Comparison of ENCODE assay signal across 8 mouse cellular contexts in genomic region chr8:94917851-94918495, GRCm38 (mm10). TPM values are rescaled to one million over a fixed set of nuclear protein-coding genes. Genes with fewer than 3 reads are reported as not detected.
A peak's percentile ranks its signal among the peaks of the same experiment; 100 is the strongest.
DNase-seq lines count a peak whose midpoint lies in the region; TF ChIP-seq lines count a peak whose summit lies in the region.

Gene Ccdc102a (minus strand): TSS chr8:94918098.

- no peak for TF ChIP-seq CTCF in ES-Bruce4 (IDR thresholded peaks at IDR 0.05; ENCODE audit: low read depth, low read length)
- no peak for TF ChIP-seq CTCF in lung, adult 2 months (IDR thresholded peaks at IDR 0.05; ENCODE audit: insufficient read depth, low read length)
- TF ChIP-seq CTCF in small intestine, adult 2 months (IDR thresholded peaks at IDR 0.05; ENCODE audit: extremely low read depth, insufficient read length, insufficient replicate concordance, low read depth, low read length), result no peak

- peaks cover 2% of the 10 kb centered on the region for H3K4me1 ChIP-seq in ES-Bruce4 (ENCODE audit: control insufficient read depth, insufficient read depth, low read length)
- peaks cover 16% of the 10 kb centered on the region for H3K4me1 ChIP-seq in lung, adult 2 months (ENCODE audit: control insufficient read depth, insufficient read depth, low read length)
- H3K4me1 ChIP-seq in small intestine, adult 2 months (ENCODE audit: control insufficient read depth, insufficient read depth, insufficient read length, low read length), result peaks cover 13% of the 10 kb centered on the region

- H3K27me3 ChIP-seq in ES-Bruce4 (ENCODE audit: control insufficient read depth, insufficient read depth, low read length, poor library complexity, severe bottlenecking), result no peaks in the 10 kb centered on the region
- peaks cover 11% of the 10 kb centered on the region for H3K27me3 ChIP-seq in small intestine, adult 2 months (ENCODE audit: control insufficient read depth, insufficient read depth, low read length)

- TF ChIP-seq EP300 in ES-Bruce4 (IDR thresholded peaks at IDR 0.05; ENCODE audit: insufficient read depth, low read depth, low read length), result no peak

- no peaks in the 10 kb centered on the region for H3K9me3 ChIP-seq in ES-Bruce4 (replicated peaks; ENCODE audit: control insufficient read depth, insufficient read depth, low read length, poor library complexity, severe bottlenecking)

- no peak within 1 kb of the TSS for H3K27ac ChIP-seq in ES-Bruce4 (ENCODE audit: insufficient read depth, low read length)
- H3K27ac ChIP-seq in small intestine, adult 2 months (ENCODE audit: insufficient read depth, low read depth, low read length), result peak within 1 kb of the TSS; percentile 66

- H3K36me3 ChIP-seq in ES-Bruce4 (ENCODE audit: control insufficient read depth, insufficient read depth, low read length, poor library complexity, severe bottlenecking), result no peaks in the 10 kb centered on the region
- no peaks in the 10 kb centered on the region for H3K36me3 ChIP-seq in small intestine, adult 2 months (ENCODE audit: control insufficient read depth, insufficient read depth, low read length)

- no peak for DNase-seq in adrenal gland, adult 2 months
- peak; percentile 77 for DNase-seq in gastrocnemius, postnatal 10 days
- peak; percentile 50 for DNase-seq in induced T-regulatory cell, adult 2 months (ENCODE audit: low read depth)
- no peak for DNase-seq in lung, adult 2 months
- no peak for DNase-seq in cerebellum, adult 8-10 months
- DNase-seq in right cerebral cortex, postnatal 36 days (ENCODE audit: low spot score in 2 of 2), result no peak

- peak within 1 kb of the TSS; percentile 89 for H3K4me3 ChIP-seq in ES-Bruce4 (ENCODE audit: low read depth, low read length)
- H3K4me3 ChIP-seq in lung, adult 2 months (replicated peaks; ENCODE audit: extremely low read depth, low read depth, low read length), result peak within 1 kb of the TSS; percentile 69
- H3K4me3 ChIP-seq in small intestine, adult 2 months (ENCODE audit: low read depth, low read length), result peak within 1 kb of the TSS; percentile 76

- WGBS in lung, adult 2 months, result 3% methylated on average over 50 of the region's 51 CpGs
- WGBS in small intestine, adult 2 months, result 4% methylated on average over 45 of the region's 51 CpGs

- TF ChIP-seq POLR2A in ES-Bruce4 (IDR thresholded peaks at IDR 0.05; ENCODE audit: insufficient read depth, low read length), result no peak
- TF ChIP-seq POLR2A in lung, adult 2 months (IDR thresholded peaks at IDR 0.05; ENCODE audit: borderline replicate concordance, extremely low read depth, low read depth, low read length), result 0 out of 2 replicates have a peak, but pooled peaks have one; percentile 20
- TF ChIP-seq POLR2A in small intestine, adult 2 months (IDR thresholded peaks at IDR 0.05; ENCODE audit: low read depth, low read length), result 0 out of 2 replicates have a peak, but pooled peaks have one; percentile 18

- peak within 1 kb of the TSS; percentile 94 for H3K9ac ChIP-seq in ES-Bruce4 (ENCODE audit: low read depth, poor library complexity, severe bottlenecking)

RNA-seq across cellular contexts. Expression of gene Ccdc102a, which starts in this region (rescaled TPM):
- polyA plus RNA-seq in ES-Bruce4 (2011; ENCODE audit: insufficient read depth, insufficient read length, low read depth, missing spikeins), result 5.1 and 5.4 TPM in 2 replicates
- 10 to 100 TPM in 1 of 2 experiments, 1 to 10 TPM in 1; 7.3 to 12.5 TPM for total RNA-seq in adrenal gland, adult 2 months (2021)
- 16.5 and 20.4 TPM in 2 replicates for polyA plus RNA-seq in adrenal gland, adult 2 months (2012; rRNA removed)
- 10 to 100 TPM; 10.3 to 15.1 TPM for total RNA-seq in gastrocnemius, postnatal 10 days (2021)
- 19.0 and 21.2 TPM in 2 replicates for polyA plus RNA-seq in lung, adult 2 months (2012; rRNA removed)
- 8.1 TPM in 2 replicates for polyA plus RNA-seq in small intestine, adult 2 months (2012; rRNA removed)

Comparison
In these comparisons a context has a peak if more than half of its experiments do, and no peak if none do; other contexts are left out.
1. DNase-seq: peak in gastrocnemius, postnatal 10 days (single experiment) and induced T-regulatory cell, adult 2 months (single experiment); none in adrenal gland, adult 2 months (single experiment), lung, adult 2 months (single experiment), cerebellum, adult 8-10 months (single experiment) and right cerebral cortex, postnatal 36 days (0 of 2).
2. Peak in every context shown above with its lines, with median percentiles within 50 percentile points of each other: H3K4me3 ChIP-seq.